Mouse (Mus musculus) lung, embryonic 16.5 days (tissue): ENCODE measurements around the gene Syn3. TPM values are rescaled to one million over a fixed set of nuclear protein-coding genes. Genes with fewer than 3 reads are reported as not detected.

Experiments used
- ATAC-seq: fragments of 200-750 bp; cut with Nextera tagmentation; 2 replicates; pipeline ENCODE4 v1.8.0; 2017; ENCODE audit warnings: low read depth, mild to moderate bottlenecking, moderate library complexity
- H3K27ac ChIP-seq: fragments of 300-500 bp; sonication (generic); 2 replicates; pipeline ENCODE4 v1.5.1; 2014; ENCODE audit warnings: mild to moderate bottlenecking, control low read depth, low read length
- H3K27me3 ChIP-seq: fragments of 300-500 bp; sonication (generic); 2 replicates; pipeline ENCODE4 v1.6.1; 2014; ENCODE audit warnings: low read depth, low read length, mixed read lengths; ENCODE audit not compliant: control insufficient read depth, insufficient read depth
- H3K36me3 ChIP-seq: fragments of 300-500 bp; sonication (generic); 2 replicates; pipeline ENCODE4 v1.6.1; 2014; ENCODE audit warnings: low read length; ENCODE audit not compliant: control insufficient read depth, insufficient read depth
- H3K4me1 ChIP-seq: fragments of 300-500 bp; sonication (generic); replicated peaks from 2 replicates; pipeline ENCODE4 v1.6.1; 2014; ENCODE audit warnings: low read length, mixed read lengths; ENCODE audit not compliant: control insufficient read depth, insufficient read depth
- H3K4me2 ChIP-seq: fragments of 300-500 bp; sonication (generic); 2 replicates; pipeline ENCODE4 v1.6.1; 2014; ENCODE audit warnings: low read depth, low read length, control low read depth
- H3K4me3 ChIP-seq: fragments of 300-500 bp; sonication (generic); 2 replicates; pipeline ENCODE4 v1.5.1; 2014; ENCODE audit warnings: mild to moderate bottlenecking, low read length, control low read depth
- H3K9ac ChIP-seq: fragments of 300-500 bp; sonication (generic); 2 replicates; pipeline ENCODE4 v1.6.1; 2014; ENCODE audit warnings: low read length, control low read depth
- H3K9me3 ChIP-seq: fragments of 300-500 bp; sonication (generic); 2 replicates; pipeline ENCODE4 v1.6.1; 2016; ENCODE audit warnings: low read length; ENCODE audit not compliant: control insufficient read depth
- WGBS: fragments of 180-500 bp; shearing (Covaris S2); extraction: QIAGEN DNeasy Blood & Tissue Kit; methylation state at CpG from one replicate; pipeline ENCODE4 v1.1.7; 2014; 5-methylcytosine and 5-hydroxymethylcytosine counted together
- polyA plus RNA-seq: library from polyadenylated mRNA; unstranded; fragments of >200 nt; fragmentation: Nextera tagmentation; extraction: Ambion mirVana; gene quantifications from 2 replicates; pipeline ENCODE4 v1.2.1, GENCODE M21; 2015

The Syn3 gene
- polyA plus RNA-seq, 1 experiment from 2014 or later, result 2.8 TPM

GRCm38 (mm10) chr10:86474176-86475154 lies 24.2 kb downstream of the Syn3 start:
- H3K9me3 ChIP-seq, result no peaks in the 10 kb centered on the region
- H3K27ac ChIP-seq, result no peak overlapping the region
- no peak overlapping the region for H3K9ac ChIP-seq
- no peaks in the 10 kb centered on the region for H3K36me3 ChIP-seq
- 34% methylated on average over 8 of the region's 8 CpGs for WGBS
- no peak overlapping the region for H3K4me2 ChIP-seq
- no peak for ATAC-seq
- no peak overlapping the region for H3K4me3 ChIP-seq
- no peaks in the 10 kb centered on the region for H3K4me1 ChIP-seq
- H3K27me3 ChIP-seq, result no peaks in the 10 kb centered on the region

- Histone ChIP-seq H3K27me3 (no peaks in the 10 kb centered on the region), H3K4me2 (no peak overlapping the region), H3K36me3 (no peaks in the 10 kb centered on the region), H3K4me1 (no peaks in the 10 kb centered on the region), H3K9ac (no peak overlapping the region), H3K9me3 (no peaks in the 10 kb centered on the region), H3K27ac (no peak overlapping the region), H3K4me3 (no peak overlapping the region)
- ATAC-seq, result no peak
- 32% methylated on average over 3 of the region's 3 CpGs for WGBS
Measured at GRCm38 (mm10) chr10:86473637-86474154, 25.0 kb downstream of the Syn3 start.

GRCm38 (mm10) chr10:86468612-86469546 lies 29.8 kb downstream of the Syn3 start:
- no peak overlapping the region for H3K9ac ChIP-seq
- H3K36me3 ChIP-seq, result no peaks in the 10 kb centered on the region
- H3K27me3 ChIP-seq, result no peaks in the 10 kb centered on the region
- WGBS, result 50% methylated on average over 13 of the region's 13 CpGs
- peak; percentile 62 for ATAC-seq
- H3K27ac ChIP-seq, result 0 out of 2 replicates have a peak overlapping the region, but pooled peaks have one; percentile 20
- peaks cover 4% of the 10 kb centered on the region for H3K4me1 ChIP-seq
- H3K4me2 ChIP-seq, result no peak overlapping the region
- H3K4me3 ChIP-seq, result no peak overlapping the region
- H3K9me3 ChIP-seq, result no peaks in the 10 kb centered on the region

GRCm38 (mm10) chr10:86463538-86464199 lies 35.0 kb downstream of the Syn3 start:
- H3K4me2 ChIP-seq, result 0 out of 2 replicates have a peak overlapping the region, but pooled peaks have one; percentile 16
- H3K9me3 ChIP-seq, result no peaks in the 10 kb centered on the region
- peaks cover 8% of the 10 kb centered on the region for H3K4me1 ChIP-seq
- no peak overlapping the region for H3K27ac ChIP-seq
- peak; percentile 66 for ATAC-seq
- H3K4me3 ChIP-seq, result no peak overlapping the region
- no peak overlapping the region for H3K9ac ChIP-seq
- no peaks in the 10 kb centered on the region for H3K27me3 ChIP-seq
- 28% methylated on average over 5 of the region's 5 CpGs for WGBS
- H3K36me3 ChIP-seq, result no peaks in the 10 kb centered on the region

GRCm38 (mm10) chr10:86459643-86460042 lies 39.1 kb downstream of the Syn3 start:
- Histone ChIP-seq H3K9ac (no peak overlapping the region), H3K36me3 (no peaks in the 10 kb centered on the region), H3K9me3 (no peaks in the 10 kb centered on the region), H3K27ac (peak overlapping the region; percentile 68), H3K4me3 (no peak overlapping the region), H3K4me2 (no peak overlapping the region), H3K4me1 (peaks cover 16% of the 10 kb centered on the region), H3K27me3 (no peaks in the 10 kb centered on the region)
- ATAC-seq, result peak; percentile 86
- WGBS, result 67% methylated on average over 1 of the region's 1 CpGs

GRCm38 (mm10) chr10:86457665-86458209 lies 41.0 kb downstream of the Syn3 start:
- Histone ChIP-seq H3K9ac (no peak overlapping the region), H3K4me2 (no peak overlapping the region), H3K4me1 (peaks cover 11% of the 10 kb centered on the region; the same call in 1 of the 2 replicates), H3K9me3 (no peaks in the 10 kb centered on the region), H3K27ac (no peak overlapping the region), H3K4me3 (no peak overlapping the region), H3K36me3 (no peaks in the 10 kb centered on the region), H3K27me3 (no peaks in the 10 kb centered on the region)
- ATAC-seq, result peak; percentile 15; the same call in 1 of the 2 replicates

- peaks cover 14% of the 10 kb centered on the region; the same call in 1 of the 2 replicates for H3K4me1 ChIP-seq
- H3K9ac ChIP-seq, result no peak overlapping the region
- no peak overlapping the region for H3K27ac ChIP-seq
- H3K36me3 ChIP-seq, result no peaks in the 10 kb centered on the region
- 25% methylated on average over 4 of the region's 4 CpGs for WGBS
- no peaks in the 10 kb centered on the region for H3K9me3 ChIP-seq
- H3K4me2 ChIP-seq, result no peak overlapping the region
- H3K27me3 ChIP-seq, result no peaks in the 10 kb centered on the region
- peak; percentile 31; the same call in 1 of the 2 replicates for ATAC-seq
- H3K4me3 ChIP-seq, result no peak overlapping the region
Measured at GRCm38 (mm10) chr10:86457195-86457594, 41.5 kb downstream of the Syn3 start.

- 47% methylated on average over 5 of the region's 5 CpGs for WGBS
- no peak overlapping the region for H3K27ac ChIP-seq
- no peak for ATAC-seq
Measured at GRCm38 (mm10) chr10:86455296-86456055, 43.2 kb downstream of the Syn3 start.

More at GRCm38 (mm10) chr10:86455296-86456055, 43.2 kb downstream of the Syn3 start:
- no peak overlapping the region for H3K4me3 ChIP-seq
- H3K9ac ChIP-seq, result no peak overlapping the region
- no peaks in the 10 kb centered on the region for H3K27me3 ChIP-seq
- peaks cover 15% of the 10 kb centered on the region; the same call in 1 of the 2 replicates for H3K4me1 ChIP-seq
- H3K9me3 ChIP-seq, result no peaks in the 10 kb centered on the region
- no peak overlapping the region for H3K4me2 ChIP-seq
- no peaks in the 10 kb centered on the region for H3K36me3 ChIP-seq
